Mouse (Mus musculus) right cerebral cortex, postnatal 36 days (tissue): Measurements from ENCODE around the gene Exoc3l.

Source experiments
- DNase-seq, 2 experiments: peaks; one replicate each; pipeline ENCODE4 v3.0.0; 2022; ENCODE audit warnings: low spot score in 2 of 2, mixed read lengths in 1 of 2

Gene Exoc3l

DNA sequence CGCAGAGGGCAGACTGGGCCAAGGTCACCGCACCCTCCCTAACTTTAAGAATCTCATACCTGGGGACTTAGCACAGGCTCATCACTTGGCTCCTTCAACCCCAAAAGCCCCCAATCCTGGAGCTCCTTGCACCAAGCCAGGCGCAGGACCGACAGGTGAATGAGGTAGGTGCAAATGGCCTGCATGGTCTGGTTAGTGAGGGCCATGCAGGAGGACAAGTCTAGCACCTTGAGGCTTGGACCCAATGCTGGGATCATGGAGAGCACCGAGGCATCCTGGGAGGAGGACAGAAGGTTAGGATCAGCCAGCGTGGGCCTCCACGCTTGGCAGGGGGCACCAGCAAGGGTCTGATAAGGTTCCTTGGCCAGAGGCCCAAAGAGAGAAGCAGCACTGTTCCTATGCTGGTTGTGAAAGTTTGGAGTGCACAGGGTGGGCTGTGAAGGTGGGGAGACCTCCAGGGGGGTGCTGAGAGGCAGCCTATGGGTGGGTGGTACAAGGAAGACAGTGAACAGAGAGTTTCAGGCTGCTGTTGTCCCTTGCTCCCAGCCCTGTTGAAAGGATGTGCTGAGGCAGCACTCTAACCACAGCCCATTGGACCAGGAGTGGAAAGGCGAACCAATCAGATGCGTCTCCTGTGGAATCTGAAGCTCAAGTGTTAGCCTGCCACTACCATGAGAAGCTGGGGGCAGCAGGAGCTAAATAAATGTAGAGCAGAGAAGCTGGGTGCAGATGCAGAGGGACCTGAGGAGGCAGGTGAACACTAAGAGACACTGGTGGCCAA, 17.9 kb upstream of the Exoc3l start:
- no peak for DNase-seq

DNA sequence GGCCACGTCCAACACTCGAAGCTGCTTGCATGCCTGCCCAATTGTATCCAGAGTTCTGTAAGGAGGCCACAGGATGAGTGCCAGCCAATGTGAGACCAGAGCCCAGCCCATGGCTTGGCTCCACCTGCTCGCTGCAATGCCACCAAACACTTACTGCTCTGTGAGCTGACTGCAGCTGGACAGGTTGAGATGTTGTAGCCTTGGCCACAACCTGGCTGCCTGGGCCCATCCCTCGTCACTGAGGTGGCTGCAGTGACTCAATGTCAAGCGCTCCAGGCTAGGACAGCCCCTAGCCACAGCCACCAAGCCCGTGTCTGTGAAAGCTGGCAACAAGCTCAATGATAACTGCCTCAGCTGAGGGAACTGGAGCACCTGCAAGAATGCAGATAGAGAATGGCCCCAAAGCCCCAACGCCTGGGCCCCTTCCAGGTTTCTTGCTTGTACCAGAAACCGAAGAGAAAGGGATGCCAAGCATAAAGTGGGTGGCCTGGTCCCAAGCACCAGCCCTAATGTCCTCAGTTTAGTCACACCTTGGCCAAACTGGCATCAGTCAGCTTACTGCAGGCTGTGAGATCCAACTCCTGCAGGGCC, 17.1 kb upstream of the Exoc3l start:
- no peak for DNase-seq

DNA sequence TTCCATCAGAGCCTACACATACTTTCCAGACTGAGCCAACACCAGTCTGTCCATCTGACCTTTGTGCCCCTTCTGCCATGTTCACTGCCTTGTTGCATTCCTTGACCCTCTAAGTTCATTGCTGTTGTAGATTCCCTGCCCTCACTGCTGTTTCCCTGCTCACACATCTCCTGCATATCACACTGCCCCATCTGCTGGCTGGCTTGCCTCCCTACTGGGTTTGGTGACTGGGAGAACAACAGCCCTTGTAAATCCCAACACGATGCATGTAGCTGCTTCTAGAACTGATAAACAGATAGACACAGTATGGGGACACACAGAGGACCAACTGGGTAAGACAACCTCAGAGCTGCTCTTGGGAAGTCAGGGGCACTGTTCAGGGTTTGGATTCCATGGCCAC, 15.8 kb upstream of the Exoc3l start:
- no peak for DNase-seq

DNA sequence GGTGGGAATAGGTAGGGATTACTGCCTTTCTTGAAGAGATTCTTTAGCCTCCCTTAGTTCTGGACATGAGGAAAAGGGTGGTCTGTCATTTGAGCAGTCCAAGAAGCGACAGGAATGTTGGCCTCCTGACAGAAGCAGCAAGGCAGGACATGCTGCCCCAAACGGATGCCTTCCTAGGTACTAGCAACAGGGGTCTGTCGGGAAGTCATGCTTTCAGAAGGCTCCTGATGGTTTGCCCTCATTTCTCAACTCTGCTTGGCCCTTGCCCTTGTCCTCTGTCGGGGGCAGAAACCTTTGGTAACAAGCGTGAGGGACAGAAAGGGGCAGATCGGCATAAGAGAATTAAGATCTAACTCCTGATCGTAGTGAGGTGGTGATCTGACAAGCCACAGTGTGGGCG, 14.2 kb upstream of the Exoc3l start:
- DNase-seq, result no peak

DNA sequence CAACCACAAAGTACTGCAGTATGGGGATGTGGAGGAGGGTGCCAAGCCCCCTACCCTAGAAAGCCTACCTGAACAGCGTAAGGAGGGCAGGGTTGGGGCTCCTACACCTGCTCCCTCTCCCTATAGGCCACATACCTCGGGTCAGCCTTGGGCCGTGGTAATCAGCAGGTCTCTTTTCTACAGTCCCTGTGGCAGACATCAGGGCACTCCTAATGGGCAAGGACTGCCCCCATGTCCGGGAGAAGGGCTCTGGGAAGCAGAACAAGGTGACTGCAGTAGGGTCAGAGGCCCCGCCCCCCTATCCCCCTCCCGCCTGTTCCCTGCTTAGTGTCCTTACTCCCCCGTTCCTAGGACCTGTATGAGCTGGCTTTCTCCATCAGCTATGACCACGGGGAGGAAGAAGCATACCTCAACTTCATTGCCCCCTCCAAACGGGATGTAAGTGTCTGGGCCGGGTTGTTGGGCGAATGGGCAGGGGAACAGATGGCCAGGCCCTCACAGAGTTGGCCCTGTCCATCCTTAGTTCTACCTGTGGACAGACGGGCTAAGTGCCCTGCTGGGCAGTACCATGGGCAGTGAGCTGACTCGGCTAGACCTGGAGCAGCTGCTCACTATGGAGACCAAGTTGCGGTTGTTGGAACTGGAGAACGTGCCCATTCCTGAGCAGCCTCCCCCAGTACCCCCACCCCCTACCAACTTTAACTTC, 13.4 kb upstream of the Exoc3l start:
- DNase-seq, result no peak

DNA sequence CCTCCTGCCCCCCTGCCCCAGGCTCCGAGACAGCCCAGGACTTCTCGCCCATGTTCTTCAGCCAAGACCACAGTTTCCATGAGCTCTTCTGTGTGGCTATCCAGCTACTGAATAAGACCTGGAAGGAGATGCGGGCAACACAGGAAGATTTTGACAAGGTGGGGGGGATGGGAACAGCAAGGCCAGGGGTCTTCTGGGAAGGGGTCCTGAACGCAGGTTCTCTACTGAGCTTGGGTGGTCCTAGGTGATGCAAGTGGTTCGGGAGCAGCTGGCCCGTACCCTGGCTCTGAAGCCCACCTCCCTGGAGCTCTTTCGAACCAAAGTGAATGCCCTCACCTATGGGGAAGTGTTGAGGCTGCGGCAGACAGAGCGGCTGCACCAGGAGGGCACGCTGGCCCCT, 12.5 kb upstream of the Exoc3l start:
- no peak for DNase-seq

DNA sequence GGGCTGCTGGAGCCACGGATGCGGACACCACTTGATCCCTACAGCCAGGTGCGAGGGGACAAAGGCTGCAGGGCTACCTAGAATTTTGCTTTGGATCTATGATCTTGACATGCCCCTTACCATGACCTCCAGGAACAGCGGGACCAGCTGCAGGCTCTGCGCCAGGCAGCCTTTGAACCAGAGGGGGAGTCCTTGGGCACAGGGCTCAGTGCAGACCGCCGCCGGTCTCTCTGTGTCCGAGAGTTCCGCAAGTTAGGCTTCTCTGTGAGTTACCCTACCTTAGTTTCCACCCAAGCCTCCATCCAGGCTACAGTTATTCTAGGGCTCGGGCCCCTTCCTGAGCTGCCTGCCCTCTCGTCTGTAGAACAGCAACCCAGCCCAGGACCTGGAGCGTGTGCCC, 11.8 kb upstream of the Exoc3l start:
- DNase-seq, result no peak

DNA sequence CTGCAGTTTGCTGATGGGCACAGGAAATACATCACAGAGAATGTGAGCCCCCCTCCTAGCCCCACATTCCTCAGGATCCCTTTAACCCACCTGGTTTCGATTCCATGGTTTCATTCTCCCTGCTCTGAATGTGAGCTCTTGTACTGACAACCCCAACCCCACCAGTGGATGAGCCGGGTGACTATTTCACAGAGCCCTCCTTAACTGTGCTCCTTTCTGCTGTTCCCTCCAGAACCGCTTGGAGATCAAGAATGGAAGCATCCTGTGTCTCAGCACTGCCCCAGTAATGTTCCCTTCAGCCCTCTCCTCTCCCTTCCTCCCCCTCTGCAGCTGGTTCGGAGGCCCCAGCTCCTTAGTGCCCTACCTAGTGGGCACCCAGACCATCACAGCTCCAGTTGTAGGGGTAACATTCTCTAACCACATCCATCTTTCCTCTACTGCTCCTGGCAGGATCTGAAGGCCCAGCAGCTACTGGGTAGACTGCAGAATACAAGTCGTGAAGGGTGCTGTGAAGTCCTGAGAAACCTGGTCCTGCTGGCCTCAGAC, 10.3 kb upstream of the Exoc3l start:
- no peak for DNase-seq

DNA sequence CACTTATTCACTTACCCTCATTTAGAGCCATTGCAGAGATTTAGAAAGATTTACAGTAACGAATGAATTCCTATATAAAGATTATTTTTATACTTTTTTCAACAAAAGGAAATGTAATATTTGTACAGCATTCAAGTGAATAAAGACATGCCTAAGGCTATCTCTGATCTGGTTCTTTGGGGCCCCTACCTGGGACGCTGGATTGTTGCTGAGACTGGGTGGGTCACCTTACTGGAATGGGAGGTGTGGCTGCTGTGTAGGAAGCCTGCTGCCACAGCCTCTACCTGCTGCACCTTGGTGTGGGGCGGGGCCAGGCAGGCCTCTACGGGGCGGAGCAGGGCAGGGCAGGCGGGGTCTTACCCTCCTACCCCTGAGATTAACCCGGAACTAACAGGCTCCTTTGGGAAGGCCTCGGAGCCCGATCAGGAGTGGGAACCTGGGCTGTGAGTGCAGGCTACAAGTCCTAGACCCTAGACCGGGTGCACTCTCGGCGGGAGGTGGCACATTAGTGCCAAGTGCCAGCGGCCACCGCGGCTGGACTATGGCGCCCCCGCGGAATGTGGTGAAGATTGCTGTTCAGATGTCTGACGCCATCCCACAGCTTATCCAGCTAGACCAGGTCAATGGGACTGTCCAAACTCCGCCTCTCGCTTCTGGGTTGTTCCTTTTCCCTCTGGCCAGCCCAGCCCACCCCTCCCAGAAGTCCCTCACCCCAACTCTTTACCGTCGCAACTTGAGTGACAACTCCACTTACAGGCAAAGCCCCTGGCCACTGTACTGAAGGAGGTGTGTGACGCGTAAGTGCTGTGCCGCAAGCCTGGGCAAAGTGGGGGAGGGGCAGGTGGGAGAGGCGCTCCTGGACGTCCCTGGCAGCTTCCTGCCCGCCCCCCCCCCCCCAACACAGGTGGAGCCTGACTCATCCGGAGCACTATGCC, 9.6 kb upstream of the Exoc3l start, which contains the start of gene Elmo3:
Gene Elmo3, plus strand, starts transcription at position 391 of the 935 bp plus-strand sequence.
- DNase-seq, result no peak

DNA sequence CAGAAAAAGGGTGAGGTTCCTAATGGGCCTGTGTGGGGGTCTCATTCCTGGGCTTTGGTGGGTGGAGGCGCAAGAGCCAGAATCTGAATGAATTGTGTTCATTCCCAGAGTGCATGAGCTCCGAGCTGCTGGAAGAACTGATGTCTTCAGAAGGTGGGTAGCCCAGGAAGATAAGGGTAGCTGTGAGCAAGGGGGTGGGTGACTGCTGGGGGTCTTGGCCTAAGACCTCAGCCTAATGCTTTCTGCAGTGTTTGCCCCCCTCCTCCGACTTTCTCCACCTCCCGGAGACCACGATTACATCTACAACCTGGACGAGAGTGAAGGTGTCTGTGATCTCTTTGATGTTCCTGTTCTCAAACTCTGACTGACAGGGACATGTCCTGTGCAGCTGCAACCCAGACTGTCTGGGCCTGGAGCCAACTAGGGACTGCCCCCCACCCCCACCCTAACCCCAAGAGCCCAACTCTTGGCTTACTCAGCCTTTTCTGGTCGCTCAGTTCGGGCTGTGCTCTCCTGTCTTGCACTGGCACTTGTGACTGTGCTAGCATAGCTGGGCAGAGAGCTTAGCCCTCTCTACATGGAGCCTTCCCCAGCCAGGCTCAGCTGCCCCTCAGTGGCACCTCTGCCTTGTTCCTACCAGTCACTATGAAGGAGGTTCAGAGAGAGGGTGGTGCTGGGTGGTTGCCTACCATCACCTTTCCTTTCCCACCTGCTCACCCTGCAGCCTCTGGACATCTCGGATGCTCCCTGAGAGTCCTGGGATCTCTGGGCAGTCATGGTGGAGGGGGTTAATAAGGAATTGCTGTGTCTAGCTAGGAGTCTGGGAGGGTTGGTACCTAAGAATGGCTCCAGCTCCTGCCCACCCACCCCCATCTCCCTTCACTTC, 8.7 kb upstream of the Exoc3l start:
- no peak for DNase-seq

DNA sequence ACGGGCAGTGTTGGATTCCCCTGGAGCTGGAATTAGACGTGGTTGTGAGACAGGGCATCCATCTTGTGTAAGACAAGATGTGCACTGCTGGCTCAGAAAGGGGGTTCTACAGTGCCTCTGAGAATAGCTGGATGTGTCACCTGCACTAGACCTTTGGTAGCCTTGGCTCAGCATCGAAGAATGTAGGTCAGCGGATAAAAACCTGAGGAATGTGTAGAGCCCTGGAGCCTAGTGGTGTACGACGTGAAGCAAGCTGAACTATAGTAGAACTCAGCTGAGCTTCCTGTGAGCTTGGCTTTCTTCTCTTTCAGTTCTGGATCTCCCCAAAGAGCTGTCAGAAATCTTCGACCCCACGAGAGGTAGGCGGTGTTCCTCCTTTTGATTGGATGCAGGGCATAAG, 8.0 kb upstream of the Exoc3l start:
- DNase-seq, result no peak

DNA sequence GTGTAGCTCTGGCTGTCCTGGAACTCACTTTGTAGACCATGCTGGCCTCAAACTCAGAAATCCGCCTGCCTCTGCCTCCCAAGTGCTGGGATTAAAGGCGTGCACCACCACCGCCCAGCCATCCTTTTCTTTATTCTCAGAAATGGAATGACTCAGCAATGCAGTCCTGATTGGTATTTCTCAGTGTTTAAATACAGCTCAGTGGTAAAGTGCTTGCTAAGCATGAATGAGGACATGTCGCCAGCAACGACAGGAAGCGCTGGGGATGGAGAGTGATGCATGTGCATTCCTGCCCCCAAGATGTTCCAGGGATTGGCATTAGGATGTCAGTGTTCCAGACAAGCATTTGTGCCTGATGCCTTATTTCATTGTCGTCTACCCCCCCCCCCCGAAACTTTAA, 7.5 kb upstream of the Exoc3l start:
- no peak for DNase-seq

DNA sequence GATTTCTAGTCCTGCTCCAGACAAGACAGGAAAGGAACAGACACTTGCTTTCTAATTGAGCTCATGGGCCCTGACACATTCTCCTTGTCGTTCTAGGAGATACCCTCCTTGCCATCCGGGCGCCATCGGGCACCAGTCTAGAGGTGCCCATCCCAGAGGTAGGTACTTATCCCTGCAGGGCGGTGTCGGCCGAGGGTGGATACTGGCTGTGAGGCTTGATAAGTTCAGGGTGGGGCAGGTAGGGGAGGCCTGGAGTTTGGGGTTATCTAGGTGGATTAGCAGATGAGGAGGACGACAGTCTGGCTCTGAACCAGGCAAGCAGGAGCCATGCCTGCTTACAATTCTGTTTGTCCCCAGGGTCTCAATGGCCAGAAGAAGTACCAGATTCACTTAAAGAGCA, 4.1 kb upstream of the Exoc3l start:
- no peak for DNase-seq

DNA sequence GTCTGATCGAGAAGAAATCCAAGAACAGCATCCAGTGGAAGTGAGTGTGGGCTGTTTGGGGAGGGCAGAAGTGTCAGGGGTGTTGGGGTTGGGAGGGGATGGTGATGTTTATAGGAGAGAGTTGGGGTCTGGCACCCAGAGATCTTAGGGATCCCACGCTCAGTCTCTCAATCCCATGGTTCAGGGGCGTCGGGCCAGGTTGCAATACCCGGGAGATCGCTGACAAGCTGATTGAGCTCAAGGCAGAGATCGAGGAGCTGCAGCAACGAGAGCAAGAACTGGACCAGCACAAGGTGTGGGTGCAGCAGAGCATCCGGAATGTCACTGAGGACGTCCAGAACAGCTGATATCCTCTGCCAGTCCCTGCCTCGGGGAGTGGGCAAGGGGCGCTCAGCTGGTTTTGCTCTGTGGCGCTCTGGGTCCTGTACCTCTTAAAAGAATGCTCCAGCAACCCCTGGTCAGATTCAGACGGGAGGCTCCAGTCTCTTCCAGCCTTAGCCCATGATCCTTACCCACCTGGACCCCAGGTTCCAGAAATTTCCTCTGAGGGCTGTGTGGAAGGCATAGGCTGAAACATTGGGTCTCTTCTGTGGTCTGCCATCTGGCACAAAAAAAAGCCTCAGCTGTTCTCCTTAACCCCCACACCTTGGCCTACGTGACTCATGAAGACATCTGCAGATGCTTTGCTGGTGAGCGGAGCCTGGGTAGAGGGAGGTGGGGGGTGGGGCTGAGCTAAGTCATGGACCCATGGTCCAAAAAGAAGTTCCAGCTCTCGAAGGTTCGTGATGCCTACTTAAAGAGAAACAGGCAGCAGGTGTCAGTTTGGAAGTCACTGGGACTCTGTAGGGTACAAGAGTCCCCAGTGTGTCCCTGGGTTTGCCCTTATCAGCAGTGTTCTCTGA, 2.7 kb upstream of the Exoc3l start:
- no peak for DNase-seq

DNA sequence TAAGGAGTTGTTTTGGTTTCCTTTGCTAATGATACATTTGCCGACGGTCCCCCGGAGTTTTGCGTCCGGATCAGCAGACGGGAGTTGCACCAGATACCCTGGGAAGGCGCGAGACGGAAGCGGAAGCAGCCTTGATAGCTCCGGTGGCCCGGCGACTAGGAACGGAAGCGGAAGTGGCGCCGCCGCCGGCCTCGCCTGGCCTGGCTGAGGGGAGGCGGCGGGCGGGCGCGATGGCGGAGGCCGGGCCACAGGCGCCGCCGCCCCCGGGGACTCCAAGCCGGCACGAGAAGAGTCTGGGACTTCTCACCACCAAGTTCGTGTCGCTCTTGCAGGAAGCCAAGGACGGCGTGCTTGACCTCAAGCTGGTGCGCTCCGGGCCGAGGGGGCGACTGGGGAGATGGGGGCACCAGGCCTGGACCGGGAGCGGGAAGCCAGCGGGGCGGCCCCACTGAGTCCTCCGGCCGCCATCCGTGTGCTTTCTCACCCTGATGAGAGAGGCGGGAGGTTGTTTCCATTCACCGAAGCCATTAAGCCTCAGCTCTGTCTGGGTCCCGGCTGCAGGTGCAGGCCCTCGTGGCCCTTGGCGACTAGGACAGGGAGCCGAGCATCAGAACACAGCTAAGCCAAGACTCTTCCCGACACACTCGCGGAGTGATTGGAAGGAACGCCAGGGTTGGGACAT, 1.8 kb upstream of the Exoc3l start, which contains the start of gene E2f4:
Gene E2f4, plus strand, starts transcription at position 153 of the 682 bp plus-strand sequence.
- DNase-seq, result peak; percentile 92

DNA sequence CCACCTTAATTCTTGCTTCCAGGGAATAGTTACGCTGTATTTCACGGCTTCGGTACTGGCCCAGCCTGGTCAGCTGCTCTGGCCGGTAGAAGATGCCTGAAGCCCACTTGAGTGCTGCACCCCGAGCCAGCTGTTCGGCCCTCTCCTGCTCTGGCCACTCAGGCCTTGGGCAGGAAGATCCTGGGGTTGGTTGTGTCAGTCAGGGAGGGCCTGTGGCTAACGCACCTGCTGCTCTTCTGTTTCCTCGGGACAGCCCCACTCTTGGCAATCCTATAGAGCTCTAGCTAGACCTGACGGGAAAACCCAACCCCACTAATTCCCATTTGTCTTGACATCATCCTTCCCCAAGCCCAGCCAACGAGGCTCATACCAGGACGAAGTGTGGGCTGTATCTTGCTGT, 645 bp downstream of the Exoc3l start:
- no peak for DNase-seq

DNA sequence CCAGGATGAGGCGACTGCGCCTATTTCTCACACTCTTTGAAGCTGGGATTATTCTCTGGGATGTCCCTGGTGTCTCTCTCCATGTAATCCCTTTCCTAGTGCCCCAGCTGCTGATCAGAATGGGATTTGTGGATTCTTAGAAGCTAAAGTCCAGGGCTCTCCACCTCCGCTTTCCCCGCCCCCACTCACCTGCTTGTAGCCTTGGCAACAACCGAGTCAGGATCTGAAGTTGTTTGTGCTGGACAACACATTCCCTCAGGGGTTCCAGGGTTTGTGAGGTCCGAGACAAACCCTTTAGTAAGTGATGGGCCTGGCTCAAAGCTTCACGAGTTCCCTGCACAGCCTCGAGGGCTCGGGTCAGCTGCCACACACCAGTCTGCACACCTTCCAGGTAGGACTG, 1.1 kb downstream of the Exoc3l start:
- DNase-seq, result no peak

DNA sequence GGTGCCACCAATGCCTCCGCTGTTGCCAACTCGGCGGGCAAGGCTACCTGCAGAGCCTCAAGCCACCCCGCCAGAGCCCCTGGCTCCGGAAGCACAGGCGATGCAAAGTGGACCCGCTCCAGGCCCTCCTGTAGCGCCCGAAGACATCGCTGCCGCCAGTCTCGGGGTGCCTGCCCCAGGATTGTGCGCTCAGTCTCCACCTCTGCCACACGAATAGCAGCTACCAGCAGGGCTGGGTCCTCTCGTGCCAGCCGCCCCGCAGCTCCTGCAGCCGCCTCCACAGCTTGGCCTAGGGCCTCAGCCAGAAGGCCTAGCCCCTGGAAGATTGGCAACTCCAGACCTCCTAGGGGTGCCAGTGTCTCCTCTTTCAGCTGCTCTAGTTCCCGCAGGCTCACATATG, 2.5 kb downstream of the Exoc3l start:
- DNase-seq, result no peak

DNA sequence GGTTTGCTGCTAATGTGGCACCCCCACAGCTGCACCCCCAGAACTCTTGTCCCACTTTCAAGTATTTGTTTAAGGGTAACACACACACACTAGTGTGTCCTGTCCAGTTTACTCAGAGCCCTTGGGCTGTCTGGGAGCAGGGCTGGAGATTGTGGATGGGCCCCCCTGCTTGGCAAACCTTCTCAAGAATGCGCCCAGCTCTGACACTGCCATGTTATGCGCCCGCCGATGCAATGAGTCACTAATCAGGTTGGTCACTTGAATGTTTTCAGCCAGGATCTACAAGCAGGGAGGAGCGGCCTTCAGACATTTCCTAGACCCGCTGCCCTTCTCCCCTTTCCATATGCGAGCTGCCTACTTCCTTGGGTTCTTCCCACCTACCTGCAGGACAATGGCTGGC, 3.4 kb downstream of the Exoc3l start:
- no peak for DNase-seq
